Mouse (Mus musculus) midbrain, embryonic 10.5 days (tissue): ENCODE measurements around the gene Dnah1. TPM values are rescaled to one million over a fixed set of nuclear protein-coding genes. Genes with fewer than 3 reads are reported as not detected.
A peak's percentile ranks its signal among the peaks of the same experiment; 100 is the strongest.

Source experiments
- DNase-seq: peaks from one replicate; pipeline ENCODE4 v3.0.0-alpha.2; 2017; ENCODE audit warnings: low spot score
- H3K27ac ChIP-seq: fragments of 300-500 bp; sonication (generic); replicated peaks from 2 replicates; pipeline ENCODE4 v1.5.1; 2016; ENCODE audit warnings: mild to moderate bottlenecking
- H3K27me3 ChIP-seq: fragments of 300-500 bp; sonication (generic); 2 replicates; pipeline ENCODE4 v1.6.1; 2016; ENCODE audit warnings: low read depth, mild to moderate bottlenecking; ENCODE audit not compliant: poor library complexity, severe bottlenecking
- H3K36me3 ChIP-seq: fragments of 300-500 bp; sonication (generic); 2 replicates; pipeline ENCODE4 v1.6.1; 2016; ENCODE audit warnings: mild to moderate bottlenecking, moderate library complexity
- H3K4me1 ChIP-seq: fragments of 300-500 bp; sonication (generic); 2 replicates; pipeline ENCODE4 v1.6.1; 2016
- H3K4me3 ChIP-seq: fragments of 300-500 bp; sonication (generic); 2 replicates; pipeline ENCODE4 v1.5.1; 2016; ENCODE audit warnings: mild to moderate bottlenecking, moderate library complexity
- H3K9me3 ChIP-seq: fragments of 300-500 bp; sonication (generic); replicated peaks from 2 replicates; pipeline ENCODE4 v1.6.1; 2016; ENCODE audit warnings: mild to moderate bottlenecking
- WGBS: fragments of 180-500 bp; shearing (Covaris S2); methylation state at CpG from one replicate; pipeline ENCODE4 v1.1.7; 2016; 5-methylcytosine and 5-hydroxymethylcytosine counted together
- polyA plus RNA-seq: library from polyadenylated mRNA; unstranded; fragments of >200 nt; fragmentation: Nextera tagmentation; extraction: Ambion mirVana; gene quantifications from 2 replicates; pipeline ENCODE4 v1.2.1, GENCODE M21; 2016

Dnah1 gene
- polyA plus RNA-seq, 1 experiment from 2014 or later = 7.4 TPM

DNA sequence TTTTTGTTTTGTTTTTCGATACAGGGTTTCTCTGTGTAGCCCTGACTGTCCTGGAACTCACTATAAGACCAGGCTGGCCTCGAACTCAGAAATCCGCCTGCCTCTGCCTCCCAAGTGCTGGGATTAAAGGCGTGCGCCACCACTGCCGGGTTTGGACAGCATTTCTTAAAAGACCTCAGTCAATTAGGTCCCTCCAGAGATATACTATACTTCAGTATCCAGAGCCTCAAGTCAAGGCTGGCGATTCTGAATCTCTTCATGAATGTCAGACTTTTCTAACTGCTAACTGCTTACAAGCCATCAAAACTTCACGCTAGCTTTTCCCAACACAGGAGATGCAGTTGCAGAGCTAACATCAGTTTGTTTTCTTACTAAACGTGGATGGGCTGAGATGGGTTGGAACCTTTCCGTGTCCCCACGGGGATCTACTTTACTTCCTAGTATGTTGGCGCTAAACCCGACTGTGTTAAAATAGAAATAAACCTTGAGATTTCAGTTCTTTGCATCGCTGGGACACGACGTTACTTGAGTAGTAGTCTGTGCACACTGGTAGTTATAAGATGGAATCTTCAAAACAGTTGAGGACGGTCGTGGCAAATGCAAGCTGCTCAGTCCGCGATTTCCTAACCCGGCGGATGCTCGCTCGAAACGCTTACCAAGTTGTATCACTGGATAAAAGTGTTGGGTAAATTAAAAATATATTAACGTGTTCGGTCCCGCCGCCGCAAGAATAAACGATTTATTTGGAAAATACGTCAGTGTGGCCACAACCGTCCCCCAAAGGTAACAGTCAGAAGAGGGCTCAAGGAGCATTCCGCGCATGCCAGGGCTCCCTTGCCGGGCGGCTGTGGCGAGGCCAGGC is 73.2 kb downstream of the Dnah1 start:
- Histone ChIP-seq H3K4me1 (peaks cover 28% of the 10 kb centered on the region), H3K9me3 (no peaks in the 10 kb centered on the region), H3K4me3 (peak overlapping the region; percentile 99), H3K27me3 (no peaks in the 10 kb centered on the region), H3K27ac (peak overlapping the region; percentile 96), H3K36me3 (peaks cover 30% of the 10 kb centered on the region)
- WGBS = 23% methylated on average over 38 of the region's 38 CpGs
- DNase-seq = no peak

- H3K36me3 ChIP-seq = peaks cover 9% of the 10 kb centered on the region
- no peak overlapping the region for H3K4me3 ChIP-seq
- H3K4me1 ChIP-seq = peaks cover 28% of the 10 kb centered on the region
- 93% methylated on average over 6 of the region's 6 CpGs for WGBS
- H3K27me3 ChIP-seq = no peaks in the 10 kb centered on the region
- no peaks in the 10 kb centered on the region for H3K9me3 ChIP-seq
- DNase-seq = no peak
- no peak overlapping the region for H3K27ac ChIP-seq
Measured at GRCm38 (mm10) chr14:31248396-31248795, 75.3 kb downstream of the Dnah1 start.

- H3K27me3 ChIP-seq = no peaks in the 10 kb centered on the region
- 92% methylated on average over 1 of the region's 1 CpGs for WGBS
- H3K9me3 ChIP-seq = no peaks in the 10 kb centered on the region
- H3K4me1 ChIP-seq = peaks cover 14% of the 10 kb centered on the region
- no peaks in the 10 kb centered on the region for H3K36me3 ChIP-seq
- H3K27ac ChIP-seq = no peak overlapping the region
- no peak overlapping the region for H3K4me3 ChIP-seq
- no peak for DNase-seq
Measured at GRCm38 (mm10) chr14:31245946-31246345, 77.8 kb downstream of the Dnah1 start.

- 81% methylated on average over 1 of the region's 1 CpGs for WGBS
- Histone ChIP-seq H3K4me1 (0 out of 2 replicates have a peak, but pooled peaks cover 2% of the 10 kb centered on the region), H3K27me3 (no peaks in the 10 kb centered on the region), H3K36me3 (no peaks in the 10 kb centered on the region), H3K27ac (no peak overlapping the region), H3K4me3 (no peak overlapping the region), H3K9me3 (no peaks in the 10 kb centered on the region)
- no peak for DNase-seq
Measured at GRCm38 (mm10) chr14:31244777-31245176, 78.9 kb downstream of the Dnah1 start.

DNA sequence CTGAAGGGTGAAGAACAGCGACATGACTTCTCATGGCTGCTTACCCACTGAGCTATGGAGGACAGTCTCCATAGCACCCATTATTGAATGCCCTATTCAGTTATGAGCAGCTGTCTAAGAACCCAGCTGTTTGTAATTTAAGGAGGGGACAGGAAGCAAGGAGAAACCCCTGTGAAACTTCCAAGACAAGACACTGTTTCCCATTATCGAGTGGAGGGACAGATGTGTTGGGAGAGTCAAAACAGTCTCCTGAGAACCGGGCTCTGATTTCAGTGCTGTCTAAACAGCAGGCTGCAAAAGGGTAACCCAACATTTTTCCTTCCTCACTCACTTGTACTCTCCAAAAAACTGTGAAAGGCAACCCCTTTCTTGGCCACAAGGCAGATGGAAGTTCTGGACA is 83.2 kb downstream of the Dnah1 start:
- H3K9me3 ChIP-seq = no peaks in the 10 kb centered on the region
- H3K4me3 ChIP-seq = no peak overlapping the region
- no peak overlapping the region for H3K27ac ChIP-seq
- H3K27me3 ChIP-seq = no peaks in the 10 kb centered on the region
- WGBS = 71% methylated on average over 3 of the region's 3 CpGs
- DNase-seq = no peak
- no peaks in the 10 kb centered on the region for H3K36me3 ChIP-seq
- no peaks in the 10 kb centered on the region for H3K4me1 ChIP-seq

DNA sequence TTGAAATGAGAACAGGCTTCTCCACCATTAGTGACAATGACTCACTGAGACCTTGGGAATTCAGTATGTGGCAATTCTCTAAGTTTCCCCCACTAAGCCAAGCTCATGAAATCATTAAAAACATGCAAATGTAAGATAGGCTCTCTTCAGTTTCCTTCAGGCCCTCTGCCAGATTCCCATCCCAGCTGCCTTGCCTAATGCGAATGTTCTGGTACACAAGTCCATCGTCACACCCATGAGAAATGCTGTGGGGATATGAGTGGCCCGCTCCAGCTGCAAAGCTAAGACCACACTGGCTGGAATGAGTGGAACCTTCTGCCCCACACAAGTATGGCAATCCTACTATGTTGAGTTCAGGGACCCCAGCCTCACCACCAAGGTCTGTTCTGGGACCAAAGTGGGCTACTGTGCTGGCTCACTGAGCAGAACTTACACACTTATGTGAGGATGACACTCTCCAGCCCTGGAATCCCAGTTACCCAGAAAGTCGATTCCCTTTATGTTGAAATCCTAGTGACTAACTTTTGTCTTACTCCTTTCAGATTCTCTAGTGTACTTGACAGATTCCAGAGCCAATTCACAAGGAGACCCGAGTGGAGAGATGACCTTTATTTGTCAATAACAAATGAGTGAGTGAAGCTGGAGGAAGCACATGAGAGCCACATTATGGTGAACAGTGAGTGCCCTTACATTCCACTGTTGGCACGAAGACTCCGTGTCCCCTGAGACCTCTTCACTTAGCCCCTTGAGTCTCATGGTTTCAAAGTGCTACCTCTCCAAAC is 86.4 kb downstream of the Dnah1 start:
- no peak for DNase-seq
- H3K9me3 ChIP-seq = no peaks in the 10 kb centered on the region
- H3K27ac ChIP-seq = no peak overlapping the region
- H3K27me3 ChIP-seq = no peaks in the 10 kb centered on the region
- H3K36me3 ChIP-seq = no peaks in the 10 kb centered on the region
- 88% methylated on average over 7 of the region's 7 CpGs for WGBS
- H3K4me3 ChIP-seq = no peak overlapping the region
- no peaks in the 10 kb centered on the region for H3K4me1 ChIP-seq

- Histone ChIP-seq H3K4me1 (peaks cover 8% of the 10 kb centered on the region), H3K27me3 (no peaks in the 10 kb centered on the region), H3K4me3 (no peak overlapping the region), H3K9me3 (no peaks in the 10 kb centered on the region), H3K27ac (peak overlapping the region; percentile 61), H3K36me3 (no peaks in the 10 kb centered on the region)
- peak; percentile 76 for DNase-seq
- WGBS = 22% methylated on average over 11 of the region's 11 CpGs
Measured at GRCm38 (mm10) chr14:31233996-31234591, 89.6 kb downstream of the Dnah1 start.

DNA sequence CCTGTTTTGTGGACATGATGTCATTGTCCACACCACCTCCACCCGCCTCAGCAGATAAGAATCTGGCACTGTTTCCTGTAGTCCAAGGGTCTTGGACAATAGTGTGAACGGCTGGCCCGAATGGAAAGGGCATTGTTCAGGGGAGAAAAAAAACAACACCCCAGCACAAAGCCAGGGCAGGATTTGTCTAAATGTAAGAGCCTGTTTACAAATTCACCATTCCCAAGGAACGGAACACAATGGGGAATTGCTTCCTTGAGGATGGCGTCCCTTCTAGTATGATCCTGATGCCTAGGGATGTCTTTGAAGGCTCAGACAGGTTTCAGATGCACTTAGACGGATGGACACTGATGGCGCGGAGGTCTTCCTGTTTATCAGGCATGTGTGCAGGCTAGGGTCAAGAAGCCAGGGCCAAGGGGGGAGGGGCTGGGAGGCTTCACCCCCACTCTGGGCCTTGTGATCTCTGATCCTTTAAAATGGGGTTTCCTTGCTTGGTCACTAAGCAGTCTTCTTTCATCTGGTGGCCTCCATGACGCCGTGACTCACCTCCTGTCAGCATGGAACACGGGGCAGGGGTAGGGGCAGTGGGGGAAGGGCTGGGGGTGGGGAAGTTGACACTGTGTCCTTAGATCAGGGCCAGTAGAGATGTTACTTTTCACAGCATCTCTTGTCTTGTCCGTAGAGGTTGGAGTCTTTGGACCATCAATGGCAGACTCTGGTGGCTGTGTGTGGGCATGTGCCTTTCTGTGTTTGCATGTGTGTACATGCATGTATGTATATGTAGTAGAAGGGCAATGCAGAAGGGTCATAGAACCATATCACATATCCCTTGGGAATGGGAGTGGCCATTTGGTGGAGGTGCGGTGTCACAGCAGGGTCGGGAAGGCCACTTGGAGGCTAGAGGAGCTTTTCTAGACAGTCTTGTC is 90.4 kb downstream of the Dnah1 start:
- 86% methylated on average over 14 of the region's 14 CpGs for WGBS
- no peak for DNase-seq
- H3K4me3 ChIP-seq = no peak overlapping the region
- no peaks in the 10 kb centered on the region for H3K9me3 ChIP-seq
- H3K27ac ChIP-seq = no peak overlapping the region
- H3K27me3 ChIP-seq = no peaks in the 10 kb centered on the region
- H3K4me1 ChIP-seq = peaks cover 10% of the 10 kb centered on the region
- H3K36me3 ChIP-seq = no peaks in the 10 kb centered on the region

DNA sequence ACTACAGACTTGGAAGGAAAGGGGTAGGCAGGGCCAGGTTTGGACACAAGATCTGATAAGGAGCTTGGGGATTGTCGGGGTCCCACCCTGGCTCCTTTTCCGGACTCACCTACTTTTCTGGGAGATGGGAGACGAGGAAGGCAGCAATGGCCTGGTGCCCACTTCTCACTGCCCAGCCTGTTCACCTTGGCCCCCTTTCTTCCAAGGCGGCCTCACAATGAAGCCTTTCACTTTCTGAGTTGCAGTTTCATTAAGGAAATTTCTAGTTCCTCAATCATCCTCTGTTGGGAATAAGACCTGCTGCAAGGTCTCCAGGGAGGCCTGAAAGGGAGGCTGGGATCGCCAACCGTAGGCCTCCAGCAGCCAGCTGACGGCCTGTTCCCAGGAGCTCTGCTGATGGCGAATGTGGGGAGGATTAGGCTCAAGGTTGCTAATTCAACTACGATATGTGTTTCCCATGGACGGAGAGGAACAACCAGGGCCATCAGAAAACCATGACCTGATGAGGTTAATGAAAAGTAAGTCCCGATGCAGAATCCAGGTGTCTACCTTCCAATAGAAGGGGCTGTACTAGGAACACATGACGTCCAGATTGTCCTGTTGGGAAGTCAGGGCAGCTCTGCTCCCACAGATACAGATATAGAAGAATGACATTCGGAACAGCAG is 91.2 kb downstream of the Dnah1 start:
- no peak for DNase-seq
- Histone ChIP-seq H3K4me1 (peaks cover 13% of the 10 kb centered on the region), H3K36me3 (no peaks in the 10 kb centered on the region), H3K27me3 (no peaks in the 10 kb centered on the region), H3K27ac (no peak overlapping the region; the same call in 1 of the 2 replicates), H3K9me3 (no peaks in the 10 kb centered on the region), H3K4me3 (no peak overlapping the region)
- 90% methylated on average over 13 of the region's 13 CpGs for WGBS

DNA sequence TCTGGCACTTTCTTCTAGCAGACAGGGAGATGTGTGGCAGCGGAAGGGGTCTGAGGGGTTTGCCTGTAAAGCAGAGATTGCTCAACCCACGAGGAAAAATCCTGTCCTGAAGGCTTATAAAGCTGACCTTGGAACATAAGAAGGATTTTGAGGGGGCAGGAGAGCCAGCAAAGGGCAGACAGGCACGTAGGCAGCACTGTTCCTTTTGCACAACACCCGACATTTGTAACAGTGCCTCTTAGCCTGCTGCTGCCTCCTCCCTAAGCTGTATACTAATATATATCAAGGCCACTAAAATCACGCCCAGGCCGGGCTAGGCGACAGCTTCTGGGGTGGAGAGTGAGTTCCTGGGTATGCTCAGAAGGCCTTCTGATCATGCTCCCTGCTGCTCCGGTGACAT is 93.3 kb downstream of the Dnah1 start:
- DNase-seq = no peak
- Histone ChIP-seq H3K4me3 (no peak overlapping the region), H3K27me3 (no peaks in the 10 kb centered on the region), H3K27ac (no peak overlapping the region; the same call in 1 of the 2 replicates), H3K36me3 (no peaks in the 10 kb centered on the region), H3K9me3 (no peaks in the 10 kb centered on the region), H3K4me1 (peaks cover 13% of the 10 kb centered on the region)
- WGBS = 74% methylated on average over 8 of the region's 8 CpGs

DNA sequence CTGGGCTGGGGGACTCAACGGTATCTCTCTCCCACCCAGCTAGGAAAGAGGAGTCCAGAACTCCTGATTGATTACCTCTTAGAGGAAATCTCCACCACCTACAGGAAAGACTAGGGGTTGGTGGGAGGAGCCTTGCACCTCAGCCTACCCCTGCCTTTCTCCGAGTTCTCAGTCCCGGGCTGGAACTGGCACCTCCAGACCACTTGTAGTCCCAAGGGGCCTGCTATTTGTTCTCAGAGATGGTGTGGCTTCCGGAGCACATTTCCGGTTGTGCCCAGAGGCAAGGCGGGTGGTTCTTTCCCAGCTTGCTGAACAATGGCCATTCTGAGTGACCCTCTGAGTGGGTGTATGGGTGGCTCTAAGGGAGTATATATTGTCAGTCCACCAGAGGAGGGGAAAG is 95.5 kb downstream of the Dnah1 start:
- Histone ChIP-seq H3K27me3 (no peaks in the 10 kb centered on the region), H3K4me1 (peaks cover 13% of the 10 kb centered on the region), H3K36me3 (no peaks in the 10 kb centered on the region), H3K9me3 (no peaks in the 10 kb centered on the region), H3K27ac (0 out of 2 replicates have a peak overlapping the region, but pooled peaks have one; percentile 55), H3K4me3 (no peak overlapping the region)
- WGBS = 81% methylated on average over 6 of the region's 6 CpGs
- DNase-seq = no peak
